Mouse (Mus musculus): ENCODE measurements around the gene Lypd4.
"Not testable (repeated sequence)": the region's sequence is repeated elsewhere in the genome, so short reads cannot be mapped to it uniquely, and the experiment has no call there.

Gene Lypd4

DNA sequence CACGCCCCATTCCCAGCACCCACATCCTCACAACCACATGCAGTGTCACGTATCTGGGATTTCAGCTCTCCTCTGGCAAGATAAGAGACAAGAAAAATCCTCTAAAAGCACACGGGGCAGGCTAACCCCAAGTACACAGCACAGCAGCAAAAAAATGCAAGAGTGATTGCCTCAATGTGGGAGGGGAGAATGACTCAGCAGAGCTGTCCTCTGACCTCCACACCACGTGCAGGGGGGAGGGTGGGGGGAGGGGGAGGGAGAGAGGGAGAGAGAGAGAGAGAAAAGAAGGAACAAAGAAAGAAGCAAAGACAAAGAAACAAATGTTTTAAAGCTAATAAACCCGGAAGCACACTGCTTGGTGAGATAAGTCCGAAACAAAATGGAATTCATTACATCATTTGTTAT lies 18.8 kb downstream of the Lypd4 start:
- intact Hi-C loops (cut with DNase I): no loop called here

GRCm38 (mm10) chr7:24850162-24850561 lies 19.6 kb downstream of the Lypd4 start:
- intact Hi-C loops (cut with DNase I): no loop called here

GRCm38 (mm10) chr7:24846576-24846975 lies 23.2 kb downstream of the Lypd4 start:
- intact Hi-C loops (cut with DNase I): not testable (repeated sequence)

DNA sequence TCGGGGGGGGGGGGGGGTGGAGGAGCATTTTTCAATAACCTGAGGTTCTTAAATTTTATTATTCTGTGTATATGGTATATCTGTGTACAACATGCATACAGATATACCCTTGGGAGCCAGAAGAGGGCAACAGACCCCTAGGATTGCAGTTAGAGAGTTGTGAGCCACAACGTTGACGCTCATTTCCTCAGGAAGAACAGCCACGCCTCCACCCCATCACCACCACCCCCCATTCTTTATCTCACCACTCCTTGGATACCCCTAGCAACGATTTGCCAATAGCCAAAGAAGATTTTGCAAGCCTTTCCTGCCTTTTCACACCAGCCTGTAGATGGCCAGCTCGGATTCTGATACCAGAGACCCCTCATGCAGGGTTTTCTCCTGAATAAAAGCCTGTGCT lies 24.0 kb downstream of the Lypd4 start:
- intact Hi-C loops (cut with DNase I): no loop called here

GRCm38 (mm10) chr7:24845181-24845580 lies 24.6 kb downstream of the Lypd4 start:
- intact Hi-C loops (cut with DNase I): no loop called here

- intact Hi-C loops (cut with DNase I): no loop called here
Observed at GRCm38 (mm10) chr7:24844144-24844543, 25.6 kb downstream of the Lypd4 start.

- intact Hi-C loops (cut with DNase I): no loop called here
Observed at GRCm38 (mm10) chr7:24841009-24841408, 28.7 kb downstream of the Lypd4 start.

GRCm38 (mm10) chr7:24840331-24840730 lies 29.4 kb downstream of the Lypd4 start:
- intact Hi-C loops (cut with DNase I): no loop called here

DNA sequence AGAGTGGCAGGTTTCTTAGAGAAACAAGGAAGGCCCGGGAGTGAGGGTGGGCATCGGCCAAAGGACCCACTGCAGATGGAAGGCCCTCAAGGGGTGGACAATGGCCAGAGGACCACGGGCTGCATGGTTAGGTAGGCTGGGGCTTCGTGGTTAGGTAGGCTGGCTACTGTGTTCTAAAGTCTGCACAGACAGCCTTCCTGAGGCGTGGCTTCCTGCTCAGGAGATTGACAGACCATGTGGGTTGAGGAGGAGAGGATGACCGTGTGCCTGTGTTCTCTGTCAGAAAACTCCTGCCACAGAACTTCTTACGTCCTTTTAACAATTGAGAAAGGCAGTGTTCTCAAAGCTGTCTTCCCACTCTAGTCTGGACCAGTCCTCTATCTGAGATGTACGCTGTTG lies 30.3 kb downstream of the Lypd4 start:
- intact Hi-C loops (cut with DNase I): no loop called here

DNA sequence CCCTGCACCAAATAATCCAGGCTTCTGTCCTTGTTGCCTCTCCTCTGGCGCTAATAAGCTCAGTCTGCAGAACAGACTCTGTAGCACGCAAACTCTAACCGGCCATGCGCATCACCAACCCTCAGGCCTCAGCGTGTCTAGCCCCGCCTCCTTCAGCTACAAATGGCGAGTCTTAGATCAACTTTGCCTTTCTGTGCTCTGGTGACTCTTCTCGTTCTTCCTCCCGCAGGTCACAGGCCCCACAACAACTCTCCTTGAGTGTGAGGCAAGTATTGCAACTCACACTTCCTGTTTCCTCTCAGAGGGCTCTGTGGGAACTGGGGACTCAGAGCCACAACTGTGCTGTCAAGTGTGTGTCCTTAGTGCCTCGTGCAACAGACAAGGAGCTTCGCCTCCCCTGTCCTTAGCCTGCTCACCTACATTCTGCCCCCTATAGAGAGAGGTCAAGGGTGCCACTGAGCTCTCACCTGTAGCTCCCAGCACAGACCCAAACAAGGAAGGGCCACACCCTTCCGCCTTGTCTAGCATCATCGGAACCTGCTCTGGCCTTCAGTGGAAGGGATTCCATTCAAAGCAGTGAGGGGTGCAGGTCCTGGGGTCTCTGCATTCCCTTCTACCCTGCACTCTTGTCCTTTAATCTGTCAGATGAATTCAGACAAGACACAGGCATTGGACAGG lies 30.9 kb downstream of the Lypd4 start:
- intact Hi-C loops (cut with DNase I): not testable (repeated sequence)

DNA sequence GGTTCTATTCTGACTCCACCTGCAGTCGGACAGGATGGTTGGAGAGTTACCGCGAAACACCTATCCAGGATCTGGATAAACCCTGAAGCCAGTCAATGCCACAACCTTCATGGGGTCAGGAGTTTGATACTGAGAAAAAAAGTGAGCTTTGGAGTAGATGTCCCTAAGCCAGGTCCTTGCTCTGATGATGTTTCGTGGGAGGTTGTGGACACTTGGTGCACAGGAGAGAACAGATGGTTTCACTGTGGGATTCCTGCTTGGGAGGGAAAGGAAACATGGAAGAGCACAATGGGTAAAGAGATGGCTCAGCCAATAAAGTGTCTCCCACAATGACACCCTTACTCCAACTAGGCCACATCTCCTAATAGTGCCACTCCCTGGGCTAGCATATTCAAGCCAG lies 42.6 kb downstream of the Lypd4 start:
- intact Hi-C loops (cut with DNase I): no loop called here

- intact Hi-C loops (cut with DNase I): loop anchor here (5.0 kb wide), 1 partner anchor 53 kb away; no protein-coding TSS in a partner anchor
Observed at GRCm38 (mm10) chr7:24824452-24824851, 45.3 kb downstream of the Lypd4 start.

DNA sequence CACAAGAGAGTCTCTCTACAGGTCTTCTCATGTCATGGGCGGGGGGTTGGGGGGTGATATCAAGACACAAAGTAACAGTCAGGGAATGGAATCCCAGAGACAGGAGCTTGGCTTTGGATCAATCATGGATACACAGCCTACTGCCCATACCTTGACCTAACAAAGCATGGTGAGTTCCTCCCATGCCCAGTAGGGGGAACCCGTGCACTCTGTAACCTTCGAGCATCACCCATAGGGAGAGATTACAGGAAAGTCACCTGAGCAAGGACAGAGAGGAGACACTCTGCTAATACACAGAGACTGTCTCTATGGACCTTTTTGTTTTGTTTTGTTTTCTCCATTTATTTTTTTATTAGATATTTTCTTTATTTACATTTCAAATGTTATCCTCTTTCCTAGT lies 52.2 kb downstream of the Lypd4 start:
- intact Hi-C loops (cut with DNase I): loop anchor here (5.0 kb wide), 1 partner anchor 145 kb away; no protein-coding TSS in a partner anchor
